Mouse (Mus musculus) monocyte, adult 2 months (primary cell): ENCODE measurements around the gene Mon2.

Experiments used
- DNase-seq, 2 experiments: peaks; one replicate each; pipeline ENCODE4 v3.0.0; 2022; ENCODE audit warnings: low spot score in 2 of 2, low read depth in 1 of 2

Mon2 gene

GRCm38 (mm10) chr10:122964241-122964636, 112.1 kb downstream of the Mon2 start:
- DNase-seq, result no peak

GRCm38 (mm10) chr10:122963463-122964240, 112.7 kb downstream of the Mon2 start:
- DNase-seq, result no peak

- DNase-seq, result no peak
Observed at GRCm38 (mm10) chr10:122962651-122963050, 113.7 kb downstream of the Mon2 start.

- no peak for DNase-seq
Observed at GRCm38 (mm10) chr10:122961494-122961893, 114.8 kb downstream of the Mon2 start.

GRCm38 (mm10) chr10:122960738-122961137, 115.6 kb downstream of the Mon2 start:
- no peak for DNase-seq

GRCm38 (mm10) chr10:122960216-122960615, 116.1 kb downstream of the Mon2 start:
- no peak for DNase-seq

- DNase-seq, result no peak
Observed at GRCm38 (mm10) chr10:122958699-122959098, 117.6 kb downstream of the Mon2 start.

GRCm38 (mm10) chr10:122957918-122958317, 118.4 kb downstream of the Mon2 start:
- DNase-seq, result no peak

GRCm38 (mm10) chr10:122953576-122953975, 122.7 kb downstream of the Mon2 start:
- no peak for DNase-seq

- DNase-seq, result no peak
Observed at GRCm38 (mm10) chr10:122950966-122951365, 125.3 kb downstream of the Mon2 start.

- DNase-seq, result no peak
Observed at GRCm38 (mm10) chr10:122944888-122945287, 131.4 kb downstream of the Mon2 start.

GRCm38 (mm10) chr10:122943824-122944223, 132.5 kb downstream of the Mon2 start:
- no peak for DNase-seq

- no peak for DNase-seq
Observed at GRCm38 (mm10) chr10:122942771-122943170, 133.5 kb downstream of the Mon2 start.
